Mouse (Mus musculus) kidney, adult 2 months (tissue): ENCODE results near the gene Vps39.

Source experiments
- CTCF ChIP-seq: fragments of 200-500 bp; conservative IDR thresholded peaks from 2 replicates; pipeline ENCODE4 v1.5.1; 2011; ENCODE audit warnings: low read depth, mild to moderate bottlenecking, control low read depth, low read length, moderate library complexity, mixed read lengths; ENCODE audit not compliant: insufficient read depth, insufficient read length
- POLR2A ChIP-seq: fragments of 200-500 bp; IDR thresholded peaks from one replicate; pipeline ENCODE4 v1.6.1; 2011; ENCODE audit warnings: low read depth, low read length, control low read depth

GRCm38 (mm10) chr2:120341741-120342140 is 11.2 kb downstream of the Vps39 start:
- TF ChIP-seq CTCF = no peak
- no peak for TF ChIP-seq POLR2A
